Mouse (Mus musculus): ENCODE results near the gene Gapdh.
A peak's percentile ranks its signal among the peaks of the same experiment; 100 is the strongest.

Gapdh gene

GRCm38 (mm10) chr6:125166861-125167650 lies 789 bp upstream of the Gapdh start:
- DNase-seq = peak; percentile 99

- DNase-seq = peak; percentile 100
These were observed 857 bp downstream of the Gapdh start for GRCm38 (mm10) chr6:125165328-125165891.

GRCm38 (mm10) chr6:125164672-125165327 lies 1.5 kb downstream of the Gapdh start:
- peak; percentile 98 for DNase-seq

DNA sequence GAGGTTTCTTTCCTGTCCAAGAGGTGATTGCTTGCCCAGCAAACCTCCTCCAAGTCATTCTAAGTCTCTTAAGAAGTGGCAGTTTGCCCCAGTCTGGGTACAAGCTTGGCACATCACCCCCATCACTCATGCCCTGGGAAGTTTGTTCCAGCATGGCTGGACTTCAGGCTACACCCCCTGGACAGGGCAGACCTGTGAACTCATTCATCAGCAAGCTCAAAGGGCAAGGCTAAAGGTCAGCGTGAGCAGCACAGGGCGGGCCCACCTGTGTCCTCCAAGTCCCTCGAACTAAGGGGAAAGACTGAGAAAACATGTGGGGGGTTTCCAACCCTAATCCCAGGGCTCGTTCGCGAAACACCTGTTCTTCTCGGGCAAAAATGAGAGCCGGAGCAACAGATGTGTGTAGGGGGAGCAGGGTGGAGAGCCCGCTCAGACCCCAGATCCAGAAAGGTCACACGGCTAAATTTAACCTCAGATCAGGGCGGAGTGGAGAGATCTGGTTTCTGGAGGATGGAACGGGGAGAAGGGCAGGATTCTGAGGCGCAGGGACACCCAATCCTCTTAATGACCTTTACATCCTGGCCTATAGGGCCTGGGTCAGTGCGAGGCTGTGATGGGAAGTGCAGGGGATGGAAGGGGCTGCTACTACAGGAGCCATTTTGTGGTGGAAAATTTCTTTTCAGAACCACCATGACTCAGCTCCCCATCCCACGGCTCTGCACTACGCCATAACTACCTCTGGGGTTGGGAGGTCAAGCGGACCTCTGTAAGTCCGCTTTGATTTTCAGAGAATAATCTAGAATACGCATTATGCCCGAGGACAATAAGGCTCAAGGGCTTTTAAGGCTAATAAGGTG lies 2.2 kb downstream of the Gapdh start:
- peak; percentile 96 for DNase-seq

GRCm38 (mm10) chr6:125162615-125163305 lies 3.5 kb downstream of the Gapdh start:
- DNase-seq = peak; percentile 93

GRCm38 (mm10) chr6:125161971-125162370 lies 4.3 kb downstream of the Gapdh start:
- peak; percentile 95 for DNase-seq

- peak; percentile 99 for DNase-seq
These were observed 5.2 kb downstream of the Gapdh start for GRCm38 (mm10) chr6:125160854-125161760.

DNA sequence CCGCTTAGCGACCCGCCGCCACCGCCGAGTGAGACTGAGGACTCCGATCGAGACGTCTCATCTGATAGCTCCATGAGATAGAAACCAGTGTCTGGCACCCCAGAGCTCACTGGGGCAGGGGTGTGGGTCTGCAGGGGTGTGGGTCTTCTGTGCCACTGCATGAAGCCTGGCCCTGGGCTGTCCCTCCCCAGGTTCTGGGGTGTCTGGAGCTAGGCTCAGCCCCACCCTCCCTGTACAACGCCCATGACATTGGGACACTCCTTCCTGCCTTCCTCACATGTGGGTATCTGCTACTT lies 5.8 kb downstream of the Gapdh start:
- DNase-seq = peak; percentile 95

DNA sequence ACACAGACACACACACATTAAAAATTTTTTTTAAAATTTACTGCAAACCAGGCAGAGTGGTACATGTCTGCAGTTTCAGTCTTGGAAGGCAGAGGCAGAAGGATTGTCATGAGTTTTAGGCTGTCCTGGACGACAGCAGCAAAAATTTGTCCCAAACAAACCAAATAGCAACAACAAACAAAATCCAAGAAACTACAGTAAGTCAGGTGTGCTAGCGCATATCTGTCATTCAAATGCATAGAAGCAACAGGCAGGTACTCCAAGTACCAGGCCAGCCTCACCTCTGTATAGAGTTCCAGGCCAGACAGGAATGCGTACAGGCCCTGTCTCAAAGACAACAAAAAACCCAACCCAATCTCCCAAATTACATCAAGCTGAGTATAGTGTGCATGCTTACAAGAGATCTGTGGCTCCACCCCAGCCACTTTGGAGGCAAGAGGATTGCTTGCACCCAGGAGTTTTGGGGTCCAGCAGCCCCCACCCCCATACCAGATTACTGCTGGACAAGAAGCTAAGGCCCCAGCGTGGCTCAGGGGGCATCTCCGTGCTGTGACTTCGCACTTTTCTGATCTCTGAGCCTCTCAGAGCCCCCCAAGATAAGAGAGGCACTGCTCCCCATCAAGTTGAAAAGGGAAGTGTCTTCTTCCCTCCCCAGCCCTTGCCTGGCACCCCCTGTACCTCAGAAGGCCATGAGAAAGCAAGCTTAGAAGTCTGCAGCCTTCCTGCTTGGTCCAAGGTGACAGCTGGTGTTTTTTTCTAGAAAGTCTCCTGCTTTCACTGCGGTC lies 6.3 kb downstream of the Gapdh start:
- DNase-seq = no peak

DNA sequence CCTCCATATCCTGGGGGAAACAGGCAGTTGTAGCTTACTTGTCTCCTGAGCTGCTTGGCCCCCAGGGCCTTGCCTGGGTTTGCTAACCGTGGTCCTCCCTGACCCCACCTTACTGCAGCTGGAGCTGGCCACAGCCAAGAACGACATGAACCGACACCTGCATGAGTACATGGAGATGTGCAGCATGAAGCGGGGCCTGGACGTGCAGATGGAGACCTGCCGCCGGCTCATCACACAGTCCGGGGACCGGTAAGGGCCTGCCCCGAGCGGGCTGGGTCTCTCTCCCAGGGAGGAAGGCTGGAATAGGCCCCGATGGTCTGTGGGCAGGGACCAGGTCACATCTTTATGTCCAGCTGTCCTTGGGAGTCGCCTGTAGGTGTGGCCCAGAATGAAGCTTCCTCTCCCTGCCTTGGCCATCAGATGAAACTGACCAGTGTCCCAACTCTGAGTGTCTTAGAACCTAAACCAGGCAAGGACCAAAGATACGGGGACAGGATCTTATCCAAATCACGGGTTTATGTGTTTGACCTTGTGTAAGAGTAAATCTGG lies 7.2 kb downstream of the Gapdh start:
- DNase-seq = no peak

DNA sequence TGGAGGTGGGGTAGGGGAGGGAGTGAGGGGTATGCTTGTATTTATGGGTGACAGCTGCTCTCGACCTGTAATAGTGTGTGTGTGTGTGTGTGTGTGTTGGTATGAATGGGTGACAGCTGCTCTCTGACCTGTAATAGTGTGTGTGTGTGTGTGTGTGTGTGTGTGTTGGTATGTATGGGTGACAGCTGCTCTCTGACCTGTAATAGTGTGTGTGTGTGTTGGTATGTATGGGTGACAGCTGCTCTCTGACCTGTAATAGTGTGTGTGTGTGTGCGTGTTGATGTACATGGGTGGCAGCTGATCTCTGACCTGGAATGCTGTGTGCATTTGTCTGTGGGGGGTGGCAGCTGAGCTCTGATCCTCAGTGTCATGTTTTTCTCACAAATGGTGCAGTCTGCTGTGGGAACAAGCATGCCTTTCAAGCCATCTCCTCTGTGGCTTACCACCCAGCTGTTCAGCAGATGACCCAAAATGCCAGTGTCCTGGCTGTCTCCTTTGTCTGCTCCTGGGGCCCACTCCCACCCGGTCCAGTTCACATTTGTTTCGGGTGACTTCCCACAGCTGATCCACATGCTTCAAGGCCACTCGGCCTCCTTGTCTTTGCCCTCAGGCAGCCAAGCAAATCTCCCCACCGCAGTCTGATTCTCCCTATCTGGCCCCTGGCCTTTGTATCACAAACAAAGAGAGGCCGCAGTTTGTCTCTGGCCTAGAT lies 9.2 kb downstream of the Gapdh start:
- no peak for DNase-seq

DNA sequence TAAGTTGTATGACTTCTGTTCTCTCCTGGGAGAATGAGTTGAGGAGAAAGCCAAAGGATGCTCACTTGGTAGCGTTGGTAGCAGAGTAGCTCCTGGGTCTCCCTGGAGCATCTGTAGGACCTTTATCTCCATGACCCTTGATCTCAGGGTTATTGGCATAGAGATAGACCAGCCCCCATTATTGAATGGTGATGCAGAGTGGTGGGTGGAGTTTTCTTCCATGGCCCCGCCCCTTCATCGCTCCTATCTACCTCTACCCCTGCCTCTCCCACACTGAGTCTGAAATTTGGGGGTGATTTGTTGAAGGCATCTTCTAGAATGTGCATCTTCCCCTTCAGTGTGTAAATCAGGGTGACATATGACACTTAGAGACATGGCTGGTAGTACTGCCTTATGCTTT lies 9.8 kb downstream of the Gapdh start:
- no peak for DNase-seq

- no peak for DNase-seq
These were observed 11.0 kb downstream of the Gapdh start for GRCm38 (mm10) chr6:125155262-125155661.

- no peak for DNase-seq
These were observed 11.7 kb downstream of the Gapdh start for GRCm38 (mm10) chr6:125154550-125154949.

GRCm38 (mm10) chr6:125153682-125154081 lies 12.6 kb downstream of the Gapdh start:
- DNase-seq = no peak

DNA sequence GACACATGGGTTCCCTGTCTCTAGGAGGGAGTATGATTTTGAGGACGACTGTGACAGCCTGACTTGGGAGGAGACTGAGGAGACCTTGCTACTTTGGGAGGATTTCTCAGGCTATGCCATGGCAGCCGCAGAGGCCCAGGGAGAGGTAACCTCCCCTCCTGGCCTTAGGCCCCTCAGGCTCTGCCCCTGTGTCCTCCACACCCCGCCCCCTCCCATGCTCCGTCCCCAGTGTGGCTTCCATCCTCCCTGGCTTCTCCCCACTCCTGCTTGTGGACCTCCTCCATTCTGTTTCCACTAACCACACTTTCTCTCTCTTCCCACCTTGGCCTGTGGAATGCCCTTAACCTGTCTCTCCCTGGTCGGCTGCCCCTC lies 13.3 kb downstream of the Gapdh start:
- no peak for DNase-seq

DNA sequence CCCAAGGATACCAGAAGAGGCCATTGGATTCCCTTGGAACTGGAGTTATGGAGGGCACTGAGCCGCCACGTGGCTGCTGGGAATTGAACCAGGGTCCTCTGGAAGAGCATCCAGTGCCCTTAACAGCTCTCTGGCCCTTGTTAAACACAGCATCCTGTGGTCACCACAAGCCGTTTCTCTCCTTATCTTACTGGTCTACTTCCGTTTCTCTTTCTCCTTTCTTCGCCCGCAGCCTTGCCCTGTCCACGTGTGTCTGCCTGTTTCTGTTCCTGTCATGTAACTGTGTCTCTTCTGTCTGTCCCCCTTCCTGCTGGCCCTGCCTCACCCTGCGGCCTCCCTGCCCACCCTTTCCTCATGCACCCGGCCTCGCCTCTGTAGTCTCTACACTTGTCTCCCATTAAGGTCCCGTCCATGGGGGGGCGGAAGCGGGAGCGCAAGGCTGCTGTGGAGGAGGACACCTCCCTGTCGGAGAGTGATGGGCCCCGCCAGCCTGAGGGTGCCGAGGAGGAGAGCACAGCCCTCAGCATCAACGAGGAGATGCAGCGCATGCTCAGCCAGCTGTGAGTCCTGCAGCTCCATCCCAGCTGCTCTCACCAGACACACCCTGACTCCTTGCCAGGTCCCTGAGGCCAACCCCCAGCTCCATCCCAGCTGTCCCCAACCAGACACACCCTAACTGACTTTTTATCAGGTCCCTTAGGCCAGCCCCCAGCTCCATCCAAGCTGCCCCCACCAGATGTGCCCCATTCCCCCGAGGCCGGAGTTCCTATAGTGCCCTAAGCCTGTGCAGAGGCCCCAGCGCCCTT lies 13.9 kb downstream of the Gapdh start:
- DNase-seq = peak; percentile 98

DNA sequence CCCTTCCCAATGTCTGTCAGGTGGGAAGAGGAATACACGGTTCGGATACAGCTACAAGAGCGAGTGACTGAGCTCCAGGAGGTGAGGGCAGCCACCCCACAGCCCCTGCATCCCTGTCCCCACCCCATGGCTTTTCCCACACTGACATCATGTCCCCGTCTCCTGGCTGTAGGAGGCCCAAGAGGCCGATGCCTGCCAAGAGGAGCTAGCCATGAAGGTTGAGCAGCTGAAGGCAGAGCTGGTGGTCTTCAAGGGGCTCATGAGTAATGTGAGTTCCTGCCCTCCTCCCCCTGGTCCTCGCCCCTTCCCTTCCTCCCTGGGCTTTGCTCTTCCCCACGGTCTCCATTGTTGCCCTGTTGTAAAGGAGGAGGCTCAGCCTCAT lies 16.7 kb downstream of the Gapdh start:
- peak; percentile 96 for DNase-seq

Data from heart, adult 11 months (tissue).